Mouse (Mus musculus) heart, adult 2 months (tissue): ENCODE data around the gene Slc52a3. TPM values are rescaled to one million over a fixed set of nuclear protein-coding genes. Genes with fewer than 3 reads are reported as not detected.

ENCODE experiments used
- DNase-seq, 2 experiments: peaks; one replicate each; pipeline ENCODE4 v3.0.0; 2021
- H3K27ac ChIP-seq: fragments of 200-600 bp; 2 replicates; pipeline ENCODE4 v1.8.1; 2022
- H3K27me3 ChIP-seq: fragments of 200-500 bp; 2 replicates; pipeline ENCODE4 v1.6.1; 2012; ENCODE audit warnings: mild to moderate bottlenecking, low read length, inconsistent platforms, mixed read lengths; ENCODE audit not compliant: control insufficient read depth, insufficient read depth
- H3K36me3 ChIP-seq: fragments of 200-500 bp; 2 replicates; pipeline ENCODE4 v1.6.1; 2012; ENCODE audit warnings: low read length, inconsistent platforms; ENCODE audit not compliant: control insufficient read depth, insufficient read depth
- H3K4me1 ChIP-seq: fragments of 200-500 bp; 2 replicates; pipeline ENCODE4 v1.6.1; 2011; ENCODE audit warnings: low read length; ENCODE audit not compliant: control insufficient read depth, insufficient read depth
- H3K4me3 ChIP-seq: fragments of 200-600 bp; 2 replicates; pipeline ENCODE4 v1.8.1; 2022
- H3K79me2 ChIP-seq: fragments of 200-500 bp; replicated peaks from 2 replicates; pipeline ENCODE4 v1.6.1; 2012; ENCODE audit warnings: mild to moderate bottlenecking, inconsistent platforms, low read length, moderate library complexity, mixed read lengths; ENCODE audit not compliant: control insufficient read depth, insufficient read depth
- H3K9ac ChIP-seq: fragments of 200-500 bp; 2 replicates; pipeline ENCODE4 v1.6.1; 2012; ENCODE audit warnings: low read depth, mild to moderate bottlenecking, control low read depth, inconsistent platforms, low read length, mixed read lengths
- CTCF ChIP-seq: fragments of 200-600 bp; IDR thresholded peaks from 2 replicates; pipeline ENCODE4 v1.8.1; 2022; ENCODE audit warnings: antibody characterized with exemption, mild to moderate bottlenecking, moderate library complexity
- EP300 ChIP-seq: fragments of 200-500 bp; IDR thresholded peaks from 2 replicates; pipeline ENCODE4 v1.6.1; 2011; ENCODE audit warnings: low read depth, low read length, control low read depth; ENCODE audit not compliant: insufficient read depth
- POLR2A ChIP-seq: fragments of 200-500 bp; IDR thresholded peaks from 2 replicates; pipeline ENCODE4 v1.6.1; 2011; ENCODE audit warnings: mild to moderate bottlenecking, low read depth, low read length, control low read depth; ENCODE audit not compliant: insufficient read depth
- WGBS: fragments of 180-500 bp; shearing (Covaris S2); methylation state at CpG from one replicate; pipeline ENCODE4 v1.1.7; 2018; 5-methylcytosine and 5-hydroxymethylcytosine counted together
- intact Hi-C: fragments of 180-260 bp; cut with DNase I; formaldehyde crosslinking; loops from one replicate; pipeline ENCODE4 v1.15.1; 2025
- polyA plus RNA-seq: library from polyadenylated mRNA; depleted of rRNA; stranded (reverse); fragments of >200 nt; gene quantifications from 2 replicates; pipeline ENCODE4 v1.2.3, GENCODE M21; 2012
- total RNA-seq, 2 experiments: library from RNA; stranded (reverse); gene quantifications; 2 replicates each; pipeline ENCODE4 v1.2.3; 2021

Gene Slc52a3
- total and polyA plus RNA-seq, 3 experiments, result 1.8 to 3.4 (median 2.5) TPM

DNA sequence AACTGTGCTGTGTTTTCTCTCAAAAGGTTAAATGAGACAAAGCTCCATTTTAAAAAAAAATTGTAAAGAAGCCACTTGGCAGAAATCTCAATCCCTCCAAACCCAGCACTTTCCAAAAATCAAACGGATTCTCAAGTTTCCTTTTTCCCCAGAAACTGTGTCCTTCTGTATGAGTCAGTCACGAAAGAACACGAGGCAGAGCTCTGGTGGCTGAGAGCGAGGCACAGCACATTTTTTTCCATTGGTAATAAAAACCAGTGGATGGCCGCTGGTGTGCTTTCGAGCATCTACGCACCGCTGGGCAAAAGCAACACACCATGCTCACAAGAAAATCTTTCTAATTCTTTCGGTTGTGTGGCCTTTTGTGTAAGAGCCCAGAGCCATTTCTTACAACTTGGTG, 12.3 kb upstream of the Slc52a3 start:
- no peak overlapping the region for H3K4me3 ChIP-seq
- no peaks in the 10 kb centered on the region for H3K79me2 ChIP-seq
- H3K27me3 ChIP-seq, result no peaks in the 10 kb centered on the region
- TF ChIP-seq POLR2A (no peak), EP300 (no peak), CTCF (no peak)
- DNase-seq, result no peak
- no peaks in the 10 kb centered on the region for H3K36me3 ChIP-seq
- WGBS, result 65% methylated on average over 9 of the region's 9 CpGs
- intact Hi-C loops, result no loop called here
- peak overlapping the region; percentile 45 for H3K27ac ChIP-seq
- H3K9ac ChIP-seq, result no peak overlapping the region
- peaks cover 8% of the 10 kb centered on the region for H3K4me1 ChIP-seq

DNA sequence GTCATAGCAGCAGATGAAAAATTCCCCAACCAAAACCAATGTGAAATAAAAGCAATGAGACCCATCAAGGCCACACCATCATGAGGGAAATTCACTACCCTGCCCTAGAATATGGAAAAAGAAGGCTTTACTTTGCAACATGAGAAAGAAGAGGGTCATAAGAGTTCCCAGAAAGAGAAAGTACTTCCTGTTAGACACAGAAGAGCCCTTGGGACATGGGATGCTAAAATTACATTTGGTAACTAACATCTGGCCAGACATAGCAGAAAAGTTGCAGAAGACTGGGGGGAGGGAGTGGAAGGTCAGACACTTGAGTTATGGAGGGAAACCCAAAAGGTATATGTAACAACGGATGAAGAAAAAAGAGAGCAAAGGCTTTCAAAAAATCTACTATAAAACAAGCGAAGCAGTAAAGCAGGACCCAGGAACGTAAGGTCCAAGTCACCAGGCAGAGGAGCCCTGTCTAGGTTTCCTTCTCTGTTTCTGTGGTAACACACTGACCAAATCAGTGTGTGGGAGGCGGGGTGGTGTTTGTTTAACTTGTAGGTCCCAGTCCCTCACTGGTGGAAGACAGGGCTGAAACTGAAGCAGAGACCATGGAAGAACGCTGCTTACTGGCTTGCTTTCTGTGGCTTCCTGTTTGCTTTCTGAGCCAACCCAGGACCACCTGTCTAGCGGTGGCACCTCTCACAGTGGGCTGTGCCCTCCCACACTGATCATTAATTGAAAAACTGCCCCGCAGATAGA, 10.7 kb upstream of the Slc52a3 start:
- no peak for DNase-seq
- H3K9ac ChIP-seq, result no peak overlapping the region
- peak overlapping the region; percentile 45 for H3K27ac ChIP-seq
- H3K36me3 ChIP-seq, result no peaks in the 10 kb centered on the region
- no peak overlapping the region for H3K4me3 ChIP-seq
- H3K79me2 ChIP-seq, result no peaks in the 10 kb centered on the region
- no peaks in the 10 kb centered on the region for H3K27me3 ChIP-seq
- 56% methylated on average over 7 of the region's 7 CpGs for WGBS
- no peak for TF ChIP-seq CTCF
- TF ChIP-seq EP300, result no peak
- TF ChIP-seq POLR2A, result no peak
- peaks cover under 1% of the 10 kb centered on the region; the same call in 1 of the 2 replicates for H3K4me1 ChIP-seq
- intact Hi-C loops, result no loop called here

DNA sequence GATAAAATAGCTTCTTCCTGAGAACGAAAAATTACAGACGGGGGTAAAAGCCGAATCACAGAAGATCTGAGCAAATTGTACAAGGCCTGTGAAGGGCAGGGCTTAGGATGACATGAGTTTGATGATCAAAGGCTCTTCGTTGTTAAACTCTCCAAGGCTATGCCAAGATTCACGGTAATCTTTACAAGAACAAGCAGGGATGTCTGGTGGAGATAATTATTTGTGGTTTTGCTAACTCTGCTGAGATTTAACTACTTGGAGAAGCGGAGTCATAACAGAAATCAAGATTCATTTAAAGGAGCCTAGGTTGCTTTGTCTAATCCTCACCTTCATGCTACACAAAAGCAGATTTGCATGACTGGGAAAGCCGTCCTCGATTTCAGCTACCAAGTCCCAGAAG, 9.4 kb upstream of the Slc52a3 start:
- Histone ChIP-seq H3K4me3 (no peak overlapping the region), H3K27ac (no peak overlapping the region; the same call in 1 of the 2 replicates), H3K9ac (no peak overlapping the region), H3K79me2 (no peaks in the 10 kb centered on the region), H3K27me3 (no peaks in the 10 kb centered on the region), H3K36me3 (no peaks in the 10 kb centered on the region), H3K4me1 (no peaks in the 10 kb centered on the region; the same call in 1 of the 2 replicates)
- no peak for TF ChIP-seq EP300
- TF ChIP-seq POLR2A, result no peak
- intact Hi-C loops, result no loop called here
- WGBS, result 72% methylated on average over 8 of the region's 8 CpGs
- no peak for DNase-seq

DNA sequence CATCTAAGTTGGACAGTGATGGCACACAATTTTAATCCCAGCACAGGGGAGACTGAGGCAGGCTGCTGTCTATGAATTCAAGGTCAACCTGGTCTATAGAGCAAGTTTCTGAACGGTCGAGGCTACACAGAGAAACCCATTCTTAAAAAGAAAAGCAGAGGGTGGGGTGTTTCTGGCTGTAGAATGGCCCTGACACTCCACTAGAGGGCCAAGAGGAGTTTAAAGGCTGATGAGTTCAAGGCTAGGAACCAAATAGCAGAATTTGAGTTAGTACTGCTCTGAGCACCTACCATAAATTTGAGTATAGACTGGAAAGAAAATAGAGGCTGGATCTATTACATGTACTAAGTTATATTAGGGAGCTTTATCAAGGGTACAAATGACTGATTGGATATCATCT, 7.3 kb upstream of the Slc52a3 start:
- H3K9ac ChIP-seq, result no peak overlapping the region
- no peaks in the 10 kb centered on the region for H3K79me2 ChIP-seq
- no peaks in the 10 kb centered on the region for H3K27me3 ChIP-seq
- TF ChIP-seq CTCF (peak; percentile 22), POLR2A (no peak)
- intact Hi-C loops, result no loop called here
- WGBS, result 71% methylated on average over 2 of the region's 2 CpGs
- H3K36me3 ChIP-seq, result no peaks in the 10 kb centered on the region
- no peaks in the 10 kb centered on the region; the same call in 1 of the 2 replicates for H3K4me1 ChIP-seq
- no peak overlapping the region for H3K4me3 ChIP-seq
- no peak overlapping the region for H3K27ac ChIP-seq
- no peak for DNase-seq

DNA sequence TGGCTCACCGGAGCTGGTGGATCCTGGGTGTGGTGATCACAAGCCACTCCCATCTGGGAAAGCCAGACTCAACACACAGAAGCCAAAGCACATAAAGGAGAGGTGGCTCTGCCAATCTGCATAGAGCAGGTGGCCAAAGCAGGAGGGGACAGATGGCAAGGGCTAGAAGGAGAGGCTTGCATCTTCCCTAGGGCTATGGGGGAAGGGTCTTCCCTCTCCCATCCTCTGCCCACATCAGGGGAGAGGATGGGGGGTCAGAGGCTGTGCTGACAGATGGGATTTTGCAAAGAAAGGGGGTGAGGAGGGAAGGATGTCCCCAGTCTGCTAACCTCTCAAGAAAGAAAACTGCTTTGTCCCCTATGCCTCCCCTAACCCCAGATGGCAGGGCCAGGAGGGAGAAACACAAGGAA, 5.3 kb upstream of the Slc52a3 start:
- Histone ChIP-seq H3K4me3 (no peak overlapping the region), H3K27me3 (no peaks in the 10 kb centered on the region), H3K36me3 (no peaks in the 10 kb centered on the region), H3K9ac (no peak overlapping the region), H3K4me1 (peaks cover 4% of the 10 kb centered on the region), H3K27ac (no peak overlapping the region), H3K79me2 (no peaks in the 10 kb centered on the region)
- no peak for DNase-seq
- WGBS, result 51% methylated on average over 1 of the region's 1 CpGs
- intact Hi-C loops, result no loop called here
- no peak for TF ChIP-seq CTCF
- no peak for TF ChIP-seq EP300
- TF ChIP-seq POLR2A, result no peak

DNA sequence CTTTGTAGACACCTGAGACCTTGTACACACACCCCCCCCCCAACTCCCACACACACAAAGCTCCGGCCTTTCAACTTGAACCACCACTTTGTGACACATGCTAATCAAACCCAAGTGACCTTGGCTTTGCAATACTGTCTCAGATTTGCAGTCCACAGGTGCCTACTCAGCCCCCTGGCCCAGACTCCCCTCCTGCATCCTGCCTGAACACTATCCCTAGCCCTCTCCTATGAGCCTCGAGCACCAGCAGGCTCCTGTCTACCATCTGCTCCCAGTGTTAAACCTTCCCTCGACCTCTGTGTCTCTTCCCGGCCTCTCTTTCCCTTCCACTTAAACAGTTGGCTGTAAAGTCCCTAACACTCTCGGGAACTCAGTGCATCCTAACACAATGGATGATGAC, 4.9 kb upstream of the Slc52a3 start:
- 46% methylated on average over 5 of the region's 5 CpGs for WGBS
- intact Hi-C loops, result no loop called here
- Histone ChIP-seq H3K27ac (no peak overlapping the region), H3K27me3 (no peaks in the 10 kb centered on the region), H3K79me2 (no peaks in the 10 kb centered on the region), H3K4me3 (no peak overlapping the region), H3K36me3 (no peaks in the 10 kb centered on the region), H3K9ac (no peak overlapping the region), H3K4me1 (peaks cover 4% of the 10 kb centered on the region)
- DNase-seq, result no peak
- TF ChIP-seq POLR2A (no peak), EP300 (no peak), CTCF (no peak)
